In the genomic region with DNA sequence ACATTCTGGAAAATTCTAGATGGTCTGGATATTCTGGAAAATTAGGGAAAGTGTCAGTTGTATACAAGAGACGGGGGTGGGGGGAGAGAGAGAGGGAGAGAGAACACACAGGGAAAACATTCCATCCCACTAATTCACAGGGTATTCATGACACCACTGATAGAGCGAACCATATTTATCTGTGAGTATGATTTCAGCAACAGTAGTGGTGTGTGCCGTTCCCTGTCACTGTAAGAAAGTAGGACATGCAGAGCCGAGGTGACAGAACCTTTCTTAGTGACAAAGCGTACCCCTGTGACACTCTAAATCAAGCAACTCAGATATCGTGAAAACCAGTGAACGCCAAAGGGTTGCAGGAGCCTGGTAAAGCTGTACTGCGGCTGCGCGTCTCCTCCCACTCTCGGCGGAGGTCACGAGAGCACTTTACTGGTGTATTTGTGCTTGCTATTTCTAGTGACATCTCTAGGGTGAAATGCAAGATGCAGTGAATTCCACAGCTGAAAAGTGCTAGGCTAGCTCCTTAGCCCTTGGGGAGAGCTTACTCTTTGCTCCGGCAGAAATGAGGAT, we compare ENCODE assay signal across 15 mouse cellular contexts.
A peak's percentile ranks its signal among the peaks of the same experiment; 100 is the strongest.
DNase-seq lines count a peak whose midpoint lies in the region; ATAC-seq and TF ChIP-seq lines count a peak whose summit lies in the region.
"Had no signal": no experiment of that assay in that cellular context is flagged by ENCODE, and none has a peak within 500 bp of the region (broad histone marks: within the 10 kb centered on the region; RNA-seq: fewer than 3 reads in every experiment).

No protein-coding gene starts in this region.

- TF ChIP-seq POLR2A in kidney, adult 2 months (IDR thresholded peaks at IDR 0.05; ENCODE audit: low read depth, low read length) = no peak
- TF ChIP-seq POLR2A in cortical plate, adult 2 months (IDR thresholded peaks at IDR 0.05; ENCODE audit: extremely low read depth, insufficient read depth, low read length) = no peak

- H3K27ac ChIP-seq in kidney, adult 2 months (ENCODE audit: insufficient read depth, low read depth, low read length) = no peak overlapping the region
- no peak overlapping the region for H3K27ac ChIP-seq in cortical plate, adult 2 months (ENCODE audit: insufficient read depth, low read length)
- no peak overlapping the region for H3K27ac ChIP-seq in heart, embryonic 12.5 days (ENCODE audit: poor library complexity, severe bottlenecking)
- H3K27ac ChIP-seq: forebrain, embryonic 10.5 days; limb, embryonic 13.5 days; midbrain, embryonic 12.5 days had no signal

- no peak for TF ChIP-seq CTCF in kidney, adult 2 months (conservative IDR thresholded peaks at IDR 0.05; ENCODE audit: insufficient read depth, insufficient read length, low read depth, low read length)
- no peak for TF ChIP-seq CTCF in cortical plate, adult 2 months (IDR thresholded peaks at IDR 0.05; ENCODE audit: extremely low read depth, insufficient read depth, low read length)

- H3K27me3 ChIP-seq in kidney, adult 2 months (replicated peaks; ENCODE audit: control insufficient read depth, insufficient read depth, low read length) = no peaks in the 10 kb centered on the region
- no peaks in the 10 kb centered on the region for H3K27me3 ChIP-seq in heart, embryonic 12.5 days (replicated peaks)
- H3K27me3 ChIP-seq: limb, embryonic 13.5 days; midbrain, embryonic 12.5 days had no signal

- H3K36me3 ChIP-seq in kidney, adult 2 months (ENCODE audit: control insufficient read depth, insufficient read depth, low read length) = no peaks in the 10 kb centered on the region
- H3K36me3 ChIP-seq in heart, embryonic 12.5 days = no peaks in the 10 kb centered on the region
- H3K36me3 ChIP-seq: forebrain, embryonic 10.5 days; limb, embryonic 13.5 days; midbrain, embryonic 12.5 days had no signal

- peak; percentile 6 to 16 for DNase-seq in kidney, postnatal 4 days
- DNase-seq in kidney, adult 2 months = no peak
- DNase-seq in retina, postnatal 1 day = peak; percentile 32
- DNase-seq in adipocyte (ENCODE audit: low spot score) = no peak
- DNase-seq in embryo, embryonic 9.5 days (ENCODE audit: extremely low spot score) = no peak
- DNase-seq: embryo, embryonic 11 days; kidney, adult 8-10 months; layer of hippocampus, adult 9-11 months; lung, embryonic 14.5 days; thymus, postnatal 36 days had no signal

- 82% methylated on average over 14 of the region's 14 CpGs for WGBS in kidney, adult 2 months
- WGBS in heart, embryonic 12.5 days = 44% methylated on average over 14 of the region's 14 CpGs

- H3K9me3 ChIP-seq in heart, embryonic 12.5 days (replicated peaks) = no peaks in the 10 kb centered on the region
- H3K9me3 ChIP-seq: forebrain, embryonic 10.5 days; limb, embryonic 13.5 days; midbrain, embryonic 12.5 days had no signal

- H3K9ac ChIP-seq in heart, embryonic 12.5 days = no peak overlapping the region
- H3K9ac ChIP-seq: limb, embryonic 13.5 days; lung, embryonic 14.5 days; midbrain, embryonic 12.5 days had no signal

- no peak for ATAC-seq in heart, embryonic 12.5 days (ENCODE audit: insufficient number of reproducible peaks, low FRiP score)

- H3K4me2 ChIP-seq in heart, embryonic 12.5 days = peak overlapping the region; percentile 53
- H3K4me2 ChIP-seq: limb, embryonic 13.5 days; lung, embryonic 14.5 days; midbrain, embryonic 12.5 days had no signal

- H3K4me1 ChIP-seq in kidney, adult 2 months (ENCODE audit: control insufficient read depth, insufficient read depth, low read length) = no peaks in the 10 kb centered on the region
- H3K4me1 ChIP-seq in cortical plate, adult 2 months (ENCODE audit: control insufficient read depth, insufficient read depth, low read length) = no peaks in the 10 kb centered on the region
- H3K4me1 ChIP-seq in heart, embryonic 12.5 days (replicated peaks) = peaks cover 16% of the 10 kb centered on the region
- H3K4me1 ChIP-seq: limb, embryonic 13.5 days had no signal

- H3K4me3 ChIP-seq in kidney, adult 2 months (ENCODE audit: insufficient read depth, low read depth, low read length) = no peak overlapping the region
- H3K4me3 ChIP-seq in cortical plate, adult 2 months (ENCODE audit: insufficient read depth, low read length) = peak overlapping the region; percentile 27; the same call in 1 of the 2 replicates
- peak overlapping the region; percentile 22; the same call in 1 of the 2 replicates for H3K4me3 ChIP-seq in heart, embryonic 12.5 days
- H3K4me3 ChIP-seq: forebrain, embryonic 10.5 days; limb, embryonic 13.5 days; midbrain, embryonic 12.5 days had no signal

Comparison
In these comparisons a context has a peak if more than half of its experiments do, and no peak if none do; other contexts are left out.
1. DNase-seq: peak in kidney, postnatal 4 days (2 of 2) and retina, postnatal 1 day (single experiment); none in kidney, adult 2 months (single experiment), adipocyte (single experiment) and embryo, embryonic 9.5 days (single experiment).